Mouse (Mus musculus): ENCODE results near the gene Nemp2.

DNA sequence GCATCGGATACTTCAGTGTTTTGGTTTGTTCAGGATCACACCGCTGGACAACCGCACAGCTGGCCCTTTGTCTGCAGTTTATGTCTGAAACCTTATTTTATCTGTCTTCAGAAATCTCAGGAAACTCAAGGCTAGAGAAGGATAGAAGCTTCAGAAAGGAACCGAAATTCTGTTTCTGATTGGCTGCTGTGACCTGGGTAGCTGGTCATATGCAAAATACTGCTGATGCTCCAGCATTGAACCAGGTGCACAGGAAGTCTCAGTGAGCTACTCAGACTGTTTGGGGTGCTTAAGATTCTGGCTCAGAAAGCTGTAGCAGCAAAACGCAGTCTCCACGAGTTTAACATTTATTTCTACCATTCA, 415 bp downstream of the Nemp2 start:
- TF ChIP-seq CTCF (IDR thresholded peaks at IDR 0.05; ENCODE audit: borderline replicate concordance, control insufficient read depth, extremely low read depth, insufficient read depth, low read length, poor library complexity): no peak
- TF ChIP-seq POLR2A (IDR thresholded peaks at IDR 0.05; ENCODE audit: control insufficient read depth, extremely low read depth, insufficient read depth, low read length, poor library complexity): no peak
